Mouse (Mus musculus) intestine, embryonic 15.5 days (tissue): ENCODE results near the gene Hpn. TPM values are rescaled to one million over a fixed set of nuclear protein-coding genes. Genes with fewer than 3 reads are reported as not detected.

Source experiments
- ATAC-seq: fragments of 200-750 bp; cut with Nextera tagmentation; 2 replicates; pipeline ENCODE4 v1.8.0; 2017; ENCODE audit warnings: moderate TSS enrichment, moderate library complexity
- H3K27ac ChIP-seq: fragments of 300-500 bp; sonication (generic); 2 replicates; pipeline ENCODE4 v1.5.1; 2015; ENCODE audit warnings: mild to moderate bottlenecking, inconsistent platforms
- H3K27me3 ChIP-seq: fragments of 300-500 bp; sonication (generic); replicated peaks from 2 replicates; pipeline ENCODE4 v1.6.1; 2015; ENCODE audit warnings: inconsistent platforms
- H3K36me3 ChIP-seq: fragments of 300-500 bp; sonication (generic); 2 replicates; pipeline ENCODE4 v1.6.1; 2015; ENCODE audit warnings: inconsistent platforms
- H3K4me1 ChIP-seq: fragments of 300-500 bp; sonication (generic); replicated peaks from 2 replicates; pipeline ENCODE4 v1.6.1; 2015; ENCODE audit warnings: inconsistent platforms
- H3K4me2 ChIP-seq: fragments of 300-500 bp; sonication (generic); replicated peaks from 2 replicates; pipeline ENCODE4 v1.6.1; 2015; ENCODE audit warnings: mild to moderate bottlenecking, inconsistent platforms
- H3K4me3 ChIP-seq: fragments of 300-500 bp; sonication (generic); replicated peaks from 2 replicates; pipeline ENCODE4 v1.5.1; 2015; ENCODE audit warnings: inconsistent platforms
- H3K9ac ChIP-seq: fragments of 300-500 bp; sonication (generic); 2 replicates; pipeline ENCODE4 v1.6.1; 2015; ENCODE audit warnings: inconsistent platforms
- H3K9me3 ChIP-seq: fragments of 300-500 bp; sonication (generic); 2 replicates; pipeline ENCODE4 v1.6.1; 2016; ENCODE audit warnings: inconsistent platforms
- WGBS: fragments of 180-500 bp; shearing (Covaris S2); methylation state at CpG from one replicate; pipeline ENCODE4 v1.1.7; 2015; 5-methylcytosine and 5-hydroxymethylcytosine counted together
- polyA plus RNA-seq: library from polyadenylated mRNA; unstranded; fragments of >200 nt; fragmentation: Nextera tagmentation; extraction: Ambion mirVana; gene quantifications from 2 replicates; pipeline ENCODE4 v1.2.1, GENCODE M21; 2015

The Hpn gene
- polyA plus RNA-seq, 1 experiment from 2014 or later = 37.9 TPM

- Histone ChIP-seq H3K27ac (no peak overlapping the region), H3K4me2 (no peak overlapping the region), H3K4me3 (no peak overlapping the region), H3K9ac (no peak overlapping the region), H3K36me3 (no peaks in the 10 kb centered on the region), H3K9me3 (no peaks in the 10 kb centered on the region), H3K27me3 (no peaks in the 10 kb centered on the region), H3K4me1 (peaks cover 27% of the 10 kb centered on the region)
- no peak for ATAC-seq
Observed at GRCm38 (mm10) chr7:31073546-31073945, 41.5 kb downstream of the Hpn start.

- H3K9ac ChIP-seq = no peak overlapping the region
- H3K36me3 ChIP-seq = no peaks in the 10 kb centered on the region
- no peaks in the 10 kb centered on the region for H3K27me3 ChIP-seq
- 19% methylated on average over 9 of the region's 9 CpGs for WGBS
- no peaks in the 10 kb centered on the region for H3K9me3 ChIP-seq
- peak overlapping the region; percentile 18; the same call in 1 of the 2 replicates for H3K4me2 ChIP-seq
- peak; percentile 21 for ATAC-seq
- H3K4me1 ChIP-seq = peaks cover 32% of the 10 kb centered on the region
- H3K4me3 ChIP-seq = no peak overlapping the region
- H3K27ac ChIP-seq = peak overlapping the region; percentile 52; the same call in 1 of the 2 replicates
Observed at GRCm38 (mm10) chr7:31072326-31072725, 42.8 kb downstream of the Hpn start.

- no peak overlapping the region for H3K4me2 ChIP-seq
- 84% methylated on average over 6 of the region's 6 CpGs for WGBS
- H3K36me3 ChIP-seq = no peaks in the 10 kb centered on the region
- H3K27me3 ChIP-seq = no peaks in the 10 kb centered on the region
- no peak overlapping the region for H3K27ac ChIP-seq
- H3K4me3 ChIP-seq = no peak overlapping the region
- no peaks in the 10 kb centered on the region for H3K9me3 ChIP-seq
- no peak overlapping the region for H3K9ac ChIP-seq
- no peak for ATAC-seq
- H3K4me1 ChIP-seq = peaks cover 28% of the 10 kb centered on the region
Observed at GRCm38 (mm10) chr7:31070324-31070723, 44.8 kb downstream of the Hpn start.

GRCm38 (mm10) chr7:31069491-31069890, 45.6 kb downstream of the Hpn start:
- no peak overlapping the region for H3K4me3 ChIP-seq
- no peak overlapping the region for H3K9ac ChIP-seq
- H3K36me3 ChIP-seq = no peaks in the 10 kb centered on the region
- no peaks in the 10 kb centered on the region for H3K27me3 ChIP-seq
- H3K4me1 ChIP-seq = peaks cover 28% of the 10 kb centered on the region
- no peak for ATAC-seq
- no peak overlapping the region for H3K4me2 ChIP-seq
- no peaks in the 10 kb centered on the region for H3K9me3 ChIP-seq
- no peak overlapping the region for H3K27ac ChIP-seq
- 87% methylated on average over 14 of the region's 14 CpGs for WGBS

GRCm38 (mm10) chr7:31067836-31068235, 47.3 kb downstream of the Hpn start:
- Histone ChIP-seq H3K27me3 (no peaks in the 10 kb centered on the region), H3K36me3 (no peaks in the 10 kb centered on the region), H3K4me1 (peaks cover 17% of the 10 kb centered on the region), H3K9ac (no peak overlapping the region), H3K27ac (0 out of 2 replicates have a peak overlapping the region, but pooled peaks have one; percentile 36), H3K4me2 (no peak overlapping the region), H3K4me3 (no peak overlapping the region), H3K9me3 (no peaks in the 10 kb centered on the region)
- ATAC-seq = peak; percentile 34; the same call in 1 of the 2 replicates
- 34% methylated on average over 5 of the region's 5 CpGs for WGBS

- no peaks in the 10 kb centered on the region for H3K27me3 ChIP-seq
- H3K4me3 ChIP-seq = no peak overlapping the region
- ATAC-seq = no peak
- H3K36me3 ChIP-seq = no peaks in the 10 kb centered on the region
- no peak overlapping the region for H3K9ac ChIP-seq
- no peak overlapping the region for H3K27ac ChIP-seq
- peaks cover 12% of the 10 kb centered on the region for H3K4me1 ChIP-seq
- no peak overlapping the region for H3K4me2 ChIP-seq
- WGBS = 87% methylated on average over 12 of the region's 12 CpGs
- H3K9me3 ChIP-seq = no peaks in the 10 kb centered on the region
Observed at GRCm38 (mm10) chr7:31063074-31063560, 52.0 kb downstream of the Hpn start.

- H3K4me1 ChIP-seq = 0 out of 2 replicates have a peak, but pooled peaks cover 7% of the 10 kb centered on the region
- H3K9ac ChIP-seq = no peak overlapping the region
- no peaks in the 10 kb centered on the region for H3K36me3 ChIP-seq
- no peak overlapping the region for H3K4me3 ChIP-seq
- H3K27me3 ChIP-seq = no peaks in the 10 kb centered on the region
- H3K27ac ChIP-seq = no peak overlapping the region
- H3K9me3 ChIP-seq = no peaks in the 10 kb centered on the region
- WGBS = 88% methylated on average over 7 of the region's 7 CpGs
- ATAC-seq = no peak
- H3K4me2 ChIP-seq = no peak overlapping the region
Observed at GRCm38 (mm10) chr7:31060621-31061010, 54.5 kb downstream of the Hpn start.

GRCm38 (mm10) chr7:31059919-31060620, 55.0 kb downstream of the Hpn start:
- Histone ChIP-seq H3K27me3 (no peaks in the 10 kb centered on the region), H3K4me1 (peaks cover 12% of the 10 kb centered on the region; the same call in 1 of the 2 replicates)

GRCm38 (mm10) chr7:31059108-31059507, 56.0 kb downstream of the Hpn start, which contains the start of gene Lgi4:
Gene Lgi4 (plus strand): TSS chr7:31059342.
- WGBS = 1% methylated on average over 2 of the region's 2 CpGs
- Histone ChIP-seq H3K9ac (no peak within 1 kb of the TSS), H3K36me3 (no peaks in the 10 kb centered on the region), H3K27me3 (no peaks in the 10 kb centered on the region; the same call in 1 of the 2 replicates), H3K9me3 (no peaks in the 10 kb centered on the region), H3K4me2 (no peak within 1 kb of the TSS), H3K4me3 (no peak within 1 kb of the TSS), H3K27ac (no peak within 1 kb of the TSS), H3K4me1 (peaks cover 19% of the 10 kb centered on the region)
- ATAC-seq = peak; percentile 60

More at GRCm38 (mm10) chr7:31059919-31060620, 55.0 kb downstream of the Hpn start:
- H3K36me3 ChIP-seq = no peaks in the 10 kb centered on the region
- no peak overlapping the region for H3K9ac ChIP-seq
- no peak overlapping the region for H3K4me3 ChIP-seq
- H3K4me2 ChIP-seq = no peak overlapping the region
- WGBS = 69% methylated on average over 11 of the region's 11 CpGs
- H3K27ac ChIP-seq = no peak overlapping the region
- no peak for ATAC-seq
- no peaks in the 10 kb centered on the region for H3K9me3 ChIP-seq

GRCm38 (mm10) chr7:31058211-31058610, 56.9 kb downstream of the Hpn start:
- no peaks in the 10 kb centered on the region for H3K9me3 ChIP-seq
- 85% methylated on average over 6 of the region's 6 CpGs for WGBS
- ATAC-seq = no peak
- peaks cover 3% of the 10 kb centered on the region; the same call in 1 of the 2 replicates for H3K27me3 ChIP-seq
- H3K9ac ChIP-seq = no peak overlapping the region
- H3K4me2 ChIP-seq = no peak overlapping the region
- H3K4me3 ChIP-seq = no peak overlapping the region
- no peaks in the 10 kb centered on the region for H3K36me3 ChIP-seq
- no peak overlapping the region for H3K27ac ChIP-seq
- peaks cover 25% of the 10 kb centered on the region for H3K4me1 ChIP-seq

- no peak overlapping the region for H3K27ac ChIP-seq
- H3K4me3 ChIP-seq = no peak overlapping the region
- no peak overlapping the region for H3K4me2 ChIP-seq
- no peak for ATAC-seq
- WGBS = 75% methylated on average over 5 of the region's 5 CpGs
- no peaks in the 10 kb centered on the region for H3K36me3 ChIP-seq
- no peaks in the 10 kb centered on the region for H3K9me3 ChIP-seq
- H3K9ac ChIP-seq = no peak overlapping the region
- peaks cover 30% of the 10 kb centered on the region for H3K4me1 ChIP-seq
- peaks cover 8% of the 10 kb centered on the region for H3K27me3 ChIP-seq
Observed at GRCm38 (mm10) chr7:31057730-31058129, 57.4 kb downstream of the Hpn start.

- ATAC-seq = no peak
- H3K9ac ChIP-seq = no peak within 1 kb of the TSS
- no peak within 1 kb of the TSS for H3K4me3 ChIP-seq
- WGBS = 77% methylated on average over 2 of the region's 2 CpGs
- H3K27ac ChIP-seq = no peak within 1 kb of the TSS
- peaks cover 36% of the 10 kb centered on the region for H3K4me1 ChIP-seq
- no peaks in the 10 kb centered on the region for H3K36me3 ChIP-seq
- H3K27me3 ChIP-seq = peaks cover 15% of the 10 kb centered on the region
- no peak within 1 kb of the TSS for H3K4me2 ChIP-seq
- no peaks in the 10 kb centered on the region for H3K9me3 ChIP-seq
Observed at GRCm38 (mm10) chr7:31057071-31057470, 58.0 kb downstream of the Hpn start, which contains the start of gene Fxyd1. Gene Fxyd1 (minus strand): TSS chr7:31057199.

- Histone ChIP-seq H3K4me3 (no peak overlapping the region), H3K9me3 (no peaks in the 10 kb centered on the region), H3K36me3 (no peaks in the 10 kb centered on the region), H3K27ac (no peak overlapping the region), H3K4me2 (no peak overlapping the region), H3K4me1 (peaks cover 43% of the 10 kb centered on the region), H3K27me3 (peaks cover 21% of the 10 kb centered on the region), H3K9ac (no peak overlapping the region)
- 72% methylated on average over 7 of the region's 7 CpGs for WGBS
- no peak for ATAC-seq
Observed at GRCm38 (mm10) chr7:31056448-31056847, 58.6 kb downstream of the Hpn start.
